Mouse (Mus musculus): ENCODE data around the gene Alpk3. TPM values are rescaled to one million over a fixed set of nuclear protein-coding genes. Genes with fewer than 3 reads are reported as not detected.
"Not testable (repeated sequence)": the region's sequence is repeated elsewhere in the genome, so short reads cannot be mapped to it uniquely, and the experiment has no call there.

Alpk3 gene
- polyA plus RNA-seq, 1 experiment from 2014 or later = 21.4 TPM

DNA sequence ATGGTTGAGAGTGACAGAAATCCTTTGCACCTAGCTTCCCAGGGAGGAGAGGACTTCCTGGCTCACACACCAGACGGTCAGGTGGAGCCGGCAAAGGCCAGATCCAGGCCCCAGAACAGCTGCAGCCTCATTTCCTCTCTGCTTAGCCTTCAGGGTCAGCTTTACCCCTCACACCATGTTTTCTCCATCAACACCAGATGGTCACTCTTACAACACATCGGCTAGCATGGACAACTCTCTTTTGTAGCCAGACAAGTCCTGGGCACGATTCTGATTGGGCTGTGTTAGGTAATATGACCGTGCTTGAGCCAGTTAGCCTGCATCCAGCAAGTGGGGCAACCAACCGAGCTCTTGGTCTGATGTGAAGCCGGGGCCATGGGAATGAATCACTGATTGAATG, 74.5 kb downstream of the Alpk3 start:
- peak overlapping the region; percentile 84; the same call in 1 of the 2 replicates for H3K27ac ChIP-seq (replicated peaks)
- no peak overlapping the region for H3K4me3 ChIP-seq
- ATAC-seq (ENCODE audit: extremely low read depth, insufficient number of reproducible peaks, low FRiP score, low TSS enrichment) = no peak
- no peaks in the 10 kb centered on the region for H3K36me3 ChIP-seq
- no peak overlapping the region for H3K4me2 ChIP-seq
- 74% methylated on average over 7 of the region's 7 CpGs for WGBS
- peaks cover 52% of the 10 kb centered on the region for H3K4me1 ChIP-seq
- H3K9ac ChIP-seq = no peak overlapping the region
- H3K9me3 ChIP-seq = no peaks in the 10 kb centered on the region
- no peaks in the 10 kb centered on the region for H3K27me3 ChIP-seq (replicated peaks)

DNA sequence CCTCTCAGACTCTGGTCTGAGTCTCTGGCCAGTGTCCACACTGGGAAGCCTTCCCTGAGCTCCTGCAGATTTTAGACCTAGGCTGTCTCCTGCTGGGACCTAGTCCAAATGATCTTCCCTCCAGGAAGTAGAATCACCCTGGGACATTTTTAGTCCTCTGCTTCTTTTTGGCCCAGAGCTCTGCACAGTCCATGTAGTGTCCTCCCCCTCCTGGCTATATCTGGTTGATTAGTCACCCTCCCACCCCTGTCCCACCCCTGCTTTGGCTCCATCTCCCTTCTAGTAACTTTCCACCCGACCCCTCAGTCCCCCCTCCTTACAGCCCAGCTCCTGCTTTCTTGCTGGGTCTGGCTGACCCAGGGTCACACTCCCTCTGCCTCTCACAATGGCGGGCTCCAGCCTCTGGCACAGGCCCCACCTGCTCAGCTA, 75.5 kb downstream of the Alpk3 start:
- ATAC-seq (ENCODE audit: extremely low read depth, insufficient number of reproducible peaks, low FRiP score, low TSS enrichment) = peak; percentile 27; the same call in 1 of the 2 replicates
- Histone ChIP-seq H3K27me3 (replicated peaks) (no peaks in the 10 kb centered on the region), H3K4me1 (peaks cover 52% of the 10 kb centered on the region), H3K27ac (replicated peaks) (peak overlapping the region; percentile 84), H3K36me3 (no peaks in the 10 kb centered on the region), H3K9ac (peak overlapping the region; percentile 37; the same call in 1 of the 2 replicates), H3K4me2 (no peak overlapping the region), H3K4me3 (no peak overlapping the region), H3K9me3 (no peaks in the 10 kb centered on the region)
- 18% methylated on average over 2 of the region's 2 CpGs for WGBS

DNA sequence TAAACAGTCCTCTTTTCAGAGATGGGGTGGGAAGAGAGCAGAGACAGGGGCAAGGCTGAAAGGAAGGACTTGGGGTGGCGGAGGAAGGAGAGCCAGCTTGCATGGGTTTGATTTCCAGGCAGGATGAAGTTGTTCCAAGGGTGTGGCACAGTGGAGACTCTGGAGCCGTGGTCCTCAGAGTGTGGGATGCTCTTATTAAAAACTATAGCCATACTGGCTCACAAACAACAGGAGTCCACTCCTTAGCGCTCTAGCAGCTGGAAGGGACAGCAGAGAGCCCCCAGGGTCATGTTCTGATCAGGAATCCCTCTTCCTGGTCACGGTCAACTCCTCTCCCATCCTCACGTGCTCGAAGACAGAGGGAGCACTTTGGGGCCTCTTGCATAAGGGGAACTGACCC, 76.0 kb downstream of the Alpk3 start:
- H3K4me1 ChIP-seq = peaks cover 52% of the 10 kb centered on the region
- WGBS = 71% methylated on average over 6 of the region's 6 CpGs
- peak overlapping the region; percentile 37; the same call in 1 of the 2 replicates for H3K9ac ChIP-seq
- H3K27me3 ChIP-seq (replicated peaks) = no peaks in the 10 kb centered on the region
- ATAC-seq (ENCODE audit: extremely low read depth, insufficient number of reproducible peaks, low FRiP score, low TSS enrichment) = no peak
- H3K4me2 ChIP-seq = no peak overlapping the region
- H3K4me3 ChIP-seq = no peak overlapping the region
- no peaks in the 10 kb centered on the region for H3K9me3 ChIP-seq
- peak overlapping the region; percentile 84 for H3K27ac ChIP-seq (replicated peaks)
- no peaks in the 10 kb centered on the region for H3K36me3 ChIP-seq

DNA sequence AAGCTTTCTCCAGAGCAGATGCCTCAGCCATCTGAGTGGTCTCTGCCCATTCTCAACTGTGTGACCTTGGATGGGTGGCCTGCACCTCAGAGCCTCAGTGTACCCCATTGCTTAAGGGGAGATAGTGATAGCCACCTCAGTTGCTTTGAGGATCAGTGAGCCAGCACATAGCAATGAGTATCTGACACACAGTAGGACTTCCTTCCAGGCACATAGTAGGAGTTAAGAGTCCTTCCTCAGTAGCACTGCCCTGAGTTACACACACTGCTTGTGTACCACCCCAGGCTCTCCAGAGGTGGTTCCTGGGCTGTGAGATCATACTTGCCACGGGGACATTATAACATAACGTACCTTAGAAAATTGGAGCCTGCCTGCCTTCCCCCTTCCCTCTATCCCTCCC, 76.5 kb downstream of the Alpk3 start:
- peak overlapping the region; percentile 84 for H3K27ac ChIP-seq (replicated peaks)
- no peak for ATAC-seq (ENCODE audit: extremely low read depth, insufficient number of reproducible peaks, low FRiP score, low TSS enrichment)

DNA sequence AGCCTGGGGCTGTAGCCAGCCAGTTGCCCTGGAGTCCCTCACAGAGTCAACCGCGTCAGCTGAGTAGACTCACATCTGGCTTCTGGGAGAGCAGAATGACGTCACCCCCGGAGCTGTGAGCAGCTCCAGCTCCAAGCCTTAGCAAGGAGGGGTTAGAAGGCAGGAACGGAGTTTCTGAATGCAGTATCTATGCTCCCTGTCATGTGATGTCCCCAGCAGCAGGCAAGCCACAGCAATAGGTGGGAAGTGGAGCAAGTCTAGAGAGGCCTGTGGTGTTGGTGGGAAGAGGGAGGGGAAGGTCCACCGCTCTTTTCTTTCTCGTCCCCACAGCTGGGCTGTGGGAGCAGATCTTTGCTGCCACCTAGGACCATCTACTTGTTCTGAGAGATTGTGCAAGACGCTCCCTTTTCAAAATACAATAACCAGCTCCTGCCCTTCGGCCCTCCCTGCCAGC, 77.2 kb downstream of the Alpk3 start:
- WGBS = 8% methylated on average over 9 of the region's 9 CpGs

More for the DNA sequence above, 76.5 kb downstream of the Alpk3 start:
- H3K9ac ChIP-seq = peak overlapping the region; percentile 59; the same call in 1 of the 2 replicates
- no peak overlapping the region for H3K4me3 ChIP-seq
- peaks cover 52% of the 10 kb centered on the region for H3K4me1 ChIP-seq
- no peaks in the 10 kb centered on the region for H3K27me3 ChIP-seq (replicated peaks)
- WGBS = 62% methylated on average over 2 of the region's 2 CpGs
- no peaks in the 10 kb centered on the region for H3K9me3 ChIP-seq
- H3K4me2 ChIP-seq = peak overlapping the region; percentile 55; the same call in 1 of the 2 replicates
- H3K36me3 ChIP-seq = no peaks in the 10 kb centered on the region

DNA sequence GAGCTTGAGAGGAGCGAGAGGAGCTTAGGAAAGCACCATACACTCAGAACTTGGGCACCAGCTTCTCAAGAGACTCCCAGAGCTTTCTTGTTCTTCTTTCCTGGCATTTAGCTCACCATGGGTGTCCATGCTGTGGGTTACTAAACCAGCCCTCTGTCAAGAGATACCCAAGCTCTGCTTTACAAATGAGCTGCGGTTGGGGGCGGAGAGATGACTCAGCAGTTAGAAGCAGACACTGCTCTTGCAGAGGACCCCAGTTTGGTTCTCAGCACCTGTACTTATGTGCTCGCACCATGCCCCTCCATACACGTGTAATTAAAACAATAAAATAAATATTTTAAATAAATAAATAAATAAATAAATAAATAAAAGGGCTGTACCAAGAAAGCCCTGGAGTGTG, 79.9 kb downstream of the Alpk3 start:
- H3K4me2 ChIP-seq = no peak overlapping the region
- ATAC-seq (ENCODE audit: extremely low read depth, insufficient number of reproducible peaks, low FRiP score, low TSS enrichment) = no peak
- H3K9me3 ChIP-seq = no peaks in the 10 kb centered on the region
- 0 out of 2 replicates have a peak overlapping the region, but pooled peaks have one; percentile 6 for H3K27ac ChIP-seq (replicated peaks)
- no peaks in the 10 kb centered on the region for H3K36me3 ChIP-seq
- peaks cover 36% of the 10 kb centered on the region for H3K4me1 ChIP-seq
- H3K4me3 ChIP-seq = no peak overlapping the region
- WGBS = 85% methylated on average over 5 of the region's 5 CpGs
- no peaks in the 10 kb centered on the region for H3K27me3 ChIP-seq (replicated peaks)
- H3K9ac ChIP-seq = no peak overlapping the region

More for the DNA sequence above, 77.2 kb downstream of the Alpk3 start:
- Histone ChIP-seq H3K4me3 (peak overlapping the region; percentile 17; the same call in 1 of the 2 replicates), H3K9ac (peak overlapping the region; percentile 59), H3K36me3 (no peaks in the 10 kb centered on the region), H3K27ac (replicated peaks) (peak overlapping the region; percentile 84), H3K27me3 (replicated peaks) (no peaks in the 10 kb centered on the region), H3K9me3 (no peaks in the 10 kb centered on the region), H3K4me1 (peaks cover 48% of the 10 kb centered on the region), H3K4me2 (peak overlapping the region; percentile 55)
- ATAC-seq (ENCODE audit: extremely low read depth, insufficient number of reproducible peaks, low FRiP score, low TSS enrichment) = peak; percentile 72

DNA sequence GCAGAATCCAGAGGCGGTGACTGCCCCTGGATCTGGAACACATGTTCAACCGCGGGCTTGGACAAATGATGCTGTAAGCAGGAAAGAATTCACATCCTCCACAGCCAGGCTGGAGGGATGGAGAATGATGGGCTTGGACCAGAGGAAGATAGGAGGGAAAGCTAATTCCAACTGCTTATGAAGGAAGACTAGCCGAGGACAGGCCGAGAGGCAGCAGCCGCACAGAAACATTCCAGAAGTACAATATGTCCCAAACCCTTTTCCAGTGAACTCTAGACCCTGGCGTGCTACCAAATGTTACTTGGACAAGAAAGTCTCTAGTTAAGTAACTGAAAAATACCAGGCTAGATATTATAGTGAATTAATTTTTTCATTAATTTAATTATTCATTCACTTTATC, 81.7 kb downstream of the Alpk3 start:
- no peak for ATAC-seq (ENCODE audit: extremely low read depth, insufficient number of reproducible peaks, low FRiP score, low TSS enrichment)
- H3K4me2 ChIP-seq = no peak overlapping the region
- H3K27me3 ChIP-seq (replicated peaks) = no peaks in the 10 kb centered on the region
- no peaks in the 10 kb centered on the region for H3K36me3 ChIP-seq
- H3K9me3 ChIP-seq = no peaks in the 10 kb centered on the region
- peaks cover 18% of the 10 kb centered on the region for H3K4me1 ChIP-seq
- H3K9ac ChIP-seq = no peak overlapping the region
- 63% methylated on average over 7 of the region's 7 CpGs for WGBS
- peak overlapping the region; percentile 74 for H3K27ac ChIP-seq (replicated peaks)
- no peak overlapping the region for H3K4me3 ChIP-seq

DNA sequence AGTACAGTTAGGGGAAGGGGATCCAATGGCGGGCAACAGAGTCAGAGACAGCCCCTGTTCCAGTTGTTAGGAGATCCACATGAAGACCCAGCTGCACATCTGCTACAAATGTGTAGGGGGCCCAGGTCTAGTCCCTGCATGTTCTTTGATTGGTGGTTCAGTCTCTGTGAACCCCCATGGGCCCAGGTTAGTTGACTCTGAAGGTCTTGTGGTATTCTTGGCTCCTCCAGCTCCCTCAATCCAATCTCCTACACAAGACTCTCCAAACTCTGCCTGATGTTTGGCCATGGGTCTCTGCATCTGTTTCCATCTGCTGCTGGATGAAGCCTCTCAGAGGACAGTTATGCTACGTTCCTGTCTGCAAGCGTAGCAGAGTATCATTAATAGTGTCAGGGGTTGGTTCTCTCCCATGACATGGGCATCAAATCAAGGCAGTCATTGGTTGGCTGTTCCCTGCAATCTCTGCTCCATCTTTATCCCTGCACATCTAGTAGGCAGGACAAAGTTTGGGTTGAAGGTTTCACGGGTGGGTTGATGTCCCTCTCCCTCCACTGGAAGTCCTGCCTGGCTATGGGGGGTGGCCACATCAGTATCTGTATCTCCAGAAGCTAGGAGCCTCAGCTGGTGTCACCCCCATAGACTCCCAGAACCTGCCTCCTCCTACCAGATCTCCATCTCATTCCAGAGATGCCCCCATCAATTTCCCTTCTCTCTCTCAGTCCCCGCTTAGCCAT, 82.4 kb downstream of the Alpk3 start:
- Histone ChIP-seq H3K27ac (replicated peaks) (peak overlapping the region; percentile 74), H3K4me2 (no peak overlapping the region), H3K4me1 (peaks cover 10% of the 10 kb centered on the region), H3K36me3 (no peaks in the 10 kb centered on the region), H3K4me3 (no peak overlapping the region), H3K27me3 (replicated peaks) (no peaks in the 10 kb centered on the region), H3K9me3 (no peaks in the 10 kb centered on the region), H3K9ac (no peak overlapping the region)
- 77% methylated on average over 5 of the region's 5 CpGs for WGBS
- no peak for ATAC-seq (ENCODE audit: extremely low read depth, insufficient number of reproducible peaks, low FRiP score, low TSS enrichment)

DNA sequence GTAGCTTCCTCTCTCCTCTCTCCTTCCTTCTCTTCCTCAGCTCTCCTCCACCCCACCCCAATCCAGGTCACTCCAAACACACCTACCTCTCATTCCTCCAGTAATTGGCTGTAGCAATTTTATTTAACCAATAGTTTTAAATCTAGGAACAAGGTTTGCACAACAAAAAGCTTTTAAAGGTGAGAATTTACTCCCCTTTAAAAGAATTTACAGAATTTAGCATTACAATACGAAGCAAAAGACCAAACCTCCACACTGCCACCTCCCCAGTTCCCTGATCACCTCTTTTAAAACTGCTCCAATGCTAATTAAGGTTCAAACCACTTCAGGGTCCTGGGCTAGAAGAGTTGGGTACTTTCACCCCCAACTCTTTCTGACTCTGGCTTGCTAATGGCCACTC, 84.1 kb downstream of the Alpk3 start:
- H3K9ac ChIP-seq = no peak overlapping the region
- H3K36me3 ChIP-seq = no peaks in the 10 kb centered on the region
- 83% methylated on average over 1 of the region's 1 CpGs for WGBS
- no peak overlapping the region for H3K27ac ChIP-seq (replicated peaks)
- no peak overlapping the region for H3K4me3 ChIP-seq
- H3K4me1 ChIP-seq = peaks cover 3% of the 10 kb centered on the region; the same call in 1 of the 2 replicates
- ATAC-seq (ENCODE audit: extremely low read depth, insufficient number of reproducible peaks, low FRiP score, low TSS enrichment) = no peak
- H3K9me3 ChIP-seq = no peaks in the 10 kb centered on the region
- H3K4me2 ChIP-seq = no peak overlapping the region
- no peaks in the 10 kb centered on the region for H3K27me3 ChIP-seq (replicated peaks)

DNA sequence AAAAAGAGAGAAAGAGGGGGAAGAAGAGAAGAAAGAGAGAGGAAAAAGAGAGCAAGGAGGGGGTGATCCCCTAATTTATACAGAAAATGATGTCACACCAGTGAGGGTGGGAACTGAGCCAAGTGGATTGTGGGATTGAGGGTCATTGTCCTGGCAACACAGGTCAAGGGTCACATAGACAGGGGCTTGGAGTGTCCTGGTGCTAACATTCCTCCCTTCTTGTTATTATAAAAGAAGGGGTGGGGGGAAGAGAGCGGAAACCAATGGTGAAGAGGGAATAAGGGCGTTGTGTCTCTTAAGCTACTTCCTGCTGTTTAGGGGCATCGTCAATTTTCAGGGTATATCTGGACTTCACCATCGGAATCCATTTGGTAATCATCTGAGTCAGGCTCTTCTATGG, 85.7 kb downstream of the Alpk3 start:
- H3K27ac ChIP-seq (replicated peaks); H3K9me3 ChIP-seq; H3K27me3 ChIP-seq (replicated peaks); H3K36me3 ChIP-seq; H3K9ac ChIP-seq; ATAC-seq (ENCODE audit: extremely low read depth, insufficient number of reproducible peaks, low FRiP score, low TSS enrichment); H3K4me1 ChIP-seq; H3K4me3 ChIP-seq; H3K4me2 ChIP-seq: not testable (repeated sequence)
- WGBS = 67% methylated on average over 4 of the region's 4 CpGs

DNA sequence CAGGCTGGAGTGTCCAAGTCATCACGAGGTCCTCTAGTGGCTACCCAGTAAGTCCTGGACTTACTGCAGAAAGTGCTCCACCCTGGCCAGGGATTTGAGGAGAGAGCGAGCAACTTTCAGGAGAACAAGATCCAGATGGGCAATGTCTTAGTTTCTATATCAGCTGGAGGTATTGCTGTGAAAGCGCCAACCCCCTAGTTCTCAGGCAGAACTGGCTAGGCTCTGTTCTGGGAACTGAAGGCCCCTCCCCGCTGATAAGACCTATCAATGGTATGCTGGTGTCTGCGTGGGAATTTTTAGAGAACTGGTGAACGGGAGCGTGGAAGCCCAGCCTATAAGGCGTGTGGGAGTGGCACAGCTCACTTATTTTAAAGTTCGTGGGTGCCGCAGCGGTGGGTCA, 92.4 kb downstream of the Alpk3 start:
- peak overlapping the region; percentile 3; the same call in 1 of the 2 replicates for H3K4me3 ChIP-seq
- WGBS = 37% methylated on average over 11 of the region's 11 CpGs
- no peak overlapping the region for H3K9ac ChIP-seq
- H3K4me1 ChIP-seq = peaks cover 12% of the 10 kb centered on the region
- H3K27ac ChIP-seq (replicated peaks) = peak overlapping the region; percentile 62; the same call in 1 of the 2 replicates
- H3K36me3 ChIP-seq = no peaks in the 10 kb centered on the region
- peak overlapping the region; percentile 45 for H3K4me2 ChIP-seq
- no peaks in the 10 kb centered on the region for H3K27me3 ChIP-seq (replicated peaks)
- peaks cover 9% of the 10 kb centered on the region for H3K9me3 ChIP-seq
- ATAC-seq (ENCODE audit: extremely low read depth, insufficient number of reproducible peaks, low FRiP score, low TSS enrichment) = no peak; the same call in 1 of the 2 replicates

DNA sequence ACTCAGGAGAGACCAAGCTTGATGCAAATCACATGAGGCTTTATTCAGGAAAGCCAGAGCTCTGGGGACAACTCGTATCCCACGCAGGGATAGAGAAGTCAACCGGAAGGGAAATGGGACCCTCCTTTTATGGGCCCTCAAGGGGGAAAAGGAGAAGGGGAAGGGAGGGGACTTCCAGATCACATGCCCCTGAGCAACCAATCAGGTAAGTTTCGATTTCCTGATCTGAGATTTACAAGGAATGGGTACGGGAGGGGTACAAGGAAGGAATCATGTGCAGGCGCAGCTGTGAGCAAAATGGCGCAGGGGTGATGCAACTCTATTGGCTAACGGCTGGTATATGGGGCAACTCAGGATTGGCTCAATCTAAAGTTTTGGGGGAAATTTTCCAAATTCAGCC, 93.8 kb downstream of the Alpk3 start:
- Histone ChIP-seq H3K27ac (replicated peaks) (no peak overlapping the region), H3K36me3 (no peaks in the 10 kb centered on the region), H3K9ac (no peak overlapping the region), H3K9me3 (peaks cover 9% of the 10 kb centered on the region), H3K4me1 (peaks cover 12% of the 10 kb centered on the region), H3K4me2 (no peak overlapping the region), H3K27me3 (replicated peaks) (no peaks in the 10 kb centered on the region), H3K4me3 (no peak overlapping the region)
- ATAC-seq (ENCODE audit: extremely low read depth, insufficient number of reproducible peaks, low FRiP score, low TSS enrichment) = no peak
- whole genome bisulfite sequencing = 93% methylated on average over 8 of the region's 8 CpGs

Measured in heart, embryonic 13.5 days (tissue).